Mouse (Mus musculus): ENCODE results near the gene Mxra8. TPM values are rescaled to one million over a fixed set of nuclear protein-coding genes. Genes with fewer than 3 reads are reported as not detected.

Mxra8 gene
- polyA plus RNA-seq, 1 experiment from 2014 or later, result 28.3 TPM

- peak overlapping the region; percentile 86 for H3K27ac ChIP-seq (replicated peaks)
- 0% methylated on average over 49 of the region's 49 CpGs for WGBS
- no peaks in the 10 kb centered on the region for H3K9me3 ChIP-seq (replicated peaks)
- peak overlapping the region; percentile 93 for H3K9ac ChIP-seq (replicated peaks)
- no peaks in the 10 kb centered on the region for H3K27me3 ChIP-seq (replicated peaks)
- peaks cover 71% of the 10 kb centered on the region for H3K36me3 ChIP-seq
- H3K4me1 ChIP-seq, result peaks cover 30% of the 10 kb centered on the region
- peak overlapping the region; percentile 69 for H3K4me2 ChIP-seq
- peak; percentile 54 for ATAC-seq (ENCODE audit: low FRiP score)
- H3K4me3 ChIP-seq (replicated peaks), result peak overlapping the region; percentile 93
These were observed 26.8 kb upstream of the Mxra8 start for GRCm38 (mm10) chr4:155812665-155813181.

- Histone ChIP-seq H3K4me1 (peaks cover 21% of the 10 kb centered on the region), H3K27me3 (replicated peaks) (no peaks in the 10 kb centered on the region), H3K4me2 (no peak overlapping the region), H3K9ac (replicated peaks) (no peak overlapping the region), H3K36me3 (peaks cover 84% of the 10 kb centered on the region), H3K27ac (replicated peaks) (no peak overlapping the region), H3K9me3 (replicated peaks) (no peaks in the 10 kb centered on the region), H3K4me3 (replicated peaks) (no peak overlapping the region)
- 80% methylated on average over 4 of the region's 4 CpGs for WGBS
- ATAC-seq (ENCODE audit: low FRiP score), result no peak
These were observed 21.9 kb upstream of the Mxra8 start for GRCm38 (mm10) chr4:155817533-155817932.

- peaks cover 91% of the 10 kb centered on the region for H3K36me3 ChIP-seq
- H3K4me3 ChIP-seq (replicated peaks), result no peak overlapping the region
- H3K4me1 ChIP-seq, result no peaks in the 10 kb centered on the region; the same call in 1 of the 2 replicates
- ATAC-seq (ENCODE audit: low FRiP score), result no peak
- H3K27ac ChIP-seq (replicated peaks), result no peak overlapping the region
- H3K27me3 ChIP-seq (replicated peaks), result no peaks in the 10 kb centered on the region
- no peak overlapping the region for H3K4me2 ChIP-seq
- 81% methylated on average over 7 of the region's 7 CpGs for WGBS
- no peak overlapping the region for H3K9ac ChIP-seq (replicated peaks)
- no peaks in the 10 kb centered on the region for H3K9me3 ChIP-seq (replicated peaks)
These were observed 18.5 kb upstream of the Mxra8 start for GRCm38 (mm10) chr4:155821025-155821424.

- no peak overlapping the region for H3K9ac ChIP-seq (replicated peaks)
- no peak overlapping the region for H3K4me3 ChIP-seq (replicated peaks)
- ATAC-seq (ENCODE audit: low FRiP score), result no peak; the same call in 1 of the 2 replicates
- peaks cover 85% of the 10 kb centered on the region for H3K36me3 ChIP-seq
- 95% methylated on average over 16 of the region's 16 CpGs for WGBS
- no peaks in the 10 kb centered on the region for H3K4me1 ChIP-seq
- H3K4me2 ChIP-seq, result no peak overlapping the region
- H3K27ac ChIP-seq (replicated peaks), result no peak overlapping the region
- no peaks in the 10 kb centered on the region for H3K27me3 ChIP-seq (replicated peaks)
- no peaks in the 10 kb centered on the region for H3K9me3 ChIP-seq (replicated peaks)
These were observed 16.0 kb upstream of the Mxra8 start for GRCm38 (mm10) chr4:155823443-155823842.

- no peak overlapping the region for H3K4me3 ChIP-seq (replicated peaks)
- WGBS, result 95% methylated on average over 4 of the region's 4 CpGs
- H3K4me2 ChIP-seq, result no peak overlapping the region
- no peaks in the 10 kb centered on the region for H3K27me3 ChIP-seq (replicated peaks)
- no peak overlapping the region for H3K27ac ChIP-seq (replicated peaks)
- H3K36me3 ChIP-seq, result peaks cover 27% of the 10 kb centered on the region
- H3K9ac ChIP-seq (replicated peaks), result no peak overlapping the region
- ATAC-seq (ENCODE audit: low FRiP score), result no peak
- no peaks in the 10 kb centered on the region for H3K9me3 ChIP-seq (replicated peaks)
- H3K4me1 ChIP-seq, result peaks cover 30% of the 10 kb centered on the region
These were observed 9.6 kb upstream of the Mxra8 start for GRCm38 (mm10) chr4:155829866-155830265.

- H3K27ac ChIP-seq (replicated peaks), result peak overlapping the region; percentile 90
- no peak overlapping the region for H3K9ac ChIP-seq (replicated peaks)
- no peaks in the 10 kb centered on the region for H3K27me3 ChIP-seq (replicated peaks)
- peak overlapping the region; percentile 96 for H3K4me2 ChIP-seq
- ATAC-seq (ENCODE audit: low FRiP score), result no peak
- peaks cover 21% of the 10 kb centered on the region for H3K36me3 ChIP-seq
- H3K9me3 ChIP-seq (replicated peaks), result no peaks in the 10 kb centered on the region
- peak overlapping the region; percentile 85 for H3K4me3 ChIP-seq (replicated peaks)
- peaks cover 30% of the 10 kb centered on the region for H3K4me1 ChIP-seq
- 59% methylated on average over 8 of the region's 8 CpGs for WGBS
These were observed 8.9 kb upstream of the Mxra8 start for GRCm38 (mm10) chr4:155830596-155830995.

GRCm38 (mm10) chr4:155831205-155831766, 8.2 kb upstream of the Mxra8 start, which contains the start of gene Aurkaip1:
Gene Aurkaip1, plus strand, starts transcription at chr4:155831272.
- Histone ChIP-seq H3K4me1 (peaks cover 30% of the 10 kb centered on the region), H3K27ac (replicated peaks) (peak within 1 kb of the TSS; percentile 90), H3K9me3 (replicated peaks) (no peaks in the 10 kb centered on the region), H3K27me3 (replicated peaks) (no peaks in the 10 kb centered on the region), H3K9ac (replicated peaks) (peak within 1 kb of the TSS; percentile 94), H3K36me3 (peaks cover 19% of the 10 kb centered on the region), H3K4me3 (replicated peaks) (peak within 1 kb of the TSS; percentile 85), H3K4me2 (peak within 1 kb of the TSS; percentile 96)
- WGBS, result under 1% methylated on average over 49 of the region's 49 CpGs
- ATAC-seq (ENCODE audit: low FRiP score), result peak; percentile 95

- Histone ChIP-seq H3K9me3 (replicated peaks) (no peaks in the 10 kb centered on the region), H3K36me3 (peaks cover 13% of the 10 kb centered on the region), H3K4me1 (peaks cover 30% of the 10 kb centered on the region), H3K27me3 (replicated peaks) (no peaks in the 10 kb centered on the region), H3K27ac (replicated peaks) (peak overlapping the region; percentile 90), H3K4me2 (peak overlapping the region; percentile 96), H3K4me3 (replicated peaks) (peak overlapping the region; percentile 85), H3K9ac (replicated peaks) (peak overlapping the region; percentile 94)
- 1% methylated on average over 25 of the region's 25 CpGs for WGBS
- ATAC-seq (ENCODE audit: low FRiP score), result peak; percentile 21
These were observed 7.6 kb upstream of the Mxra8 start for GRCm38 (mm10) chr4:155831831-155832230.

- peak overlapping the region; percentile 85 for H3K4me3 ChIP-seq (replicated peaks)
- 54% methylated on average over 10 of the region's 10 CpGs for WGBS
- peak overlapping the region; percentile 96 for H3K4me2 ChIP-seq
- peaks cover 9% of the 10 kb centered on the region for H3K36me3 ChIP-seq
- H3K4me1 ChIP-seq, result peaks cover 30% of the 10 kb centered on the region
- ATAC-seq (ENCODE audit: low FRiP score), result no peak
- peak overlapping the region; percentile 94 for H3K9ac ChIP-seq (replicated peaks)
- no peaks in the 10 kb centered on the region for H3K27me3 ChIP-seq (replicated peaks)
- H3K9me3 ChIP-seq (replicated peaks), result no peaks in the 10 kb centered on the region
- H3K27ac ChIP-seq (replicated peaks), result peak overlapping the region; percentile 90; the same call in 1 of the 2 replicates
These were observed 7.2 kb upstream of the Mxra8 start for GRCm38 (mm10) chr4:155832321-155832720.

GRCm38 (mm10) chr4:155833234-155833633, 6.2 kb upstream of the Mxra8 start:
- 92% methylated on average over 4 of the region's 4 CpGs for WGBS
- peaks cover 30% of the 10 kb centered on the region for H3K4me1 ChIP-seq
- H3K9ac ChIP-seq (replicated peaks), result peak overlapping the region; percentile 94; the same call in 1 of the 2 replicates
- peaks cover 3% of the 10 kb centered on the region; the same call in 1 of the 2 replicates for H3K36me3 ChIP-seq
- H3K4me3 ChIP-seq (replicated peaks), result no peak overlapping the region
- H3K4me2 ChIP-seq, result no peak overlapping the region
- no peaks in the 10 kb centered on the region for H3K27me3 ChIP-seq (replicated peaks)
- H3K9me3 ChIP-seq (replicated peaks), result no peaks in the 10 kb centered on the region
- no peak overlapping the region for H3K27ac ChIP-seq (replicated peaks)
- no peak for ATAC-seq (ENCODE audit: low FRiP score)

GRCm38 (mm10) chr4:155833836-155834235, 5.6 kb upstream of the Mxra8 start:
- H3K36me3 ChIP-seq, result peaks cover 3% of the 10 kb centered on the region; the same call in 1 of the 2 replicates
- no peak overlapping the region for H3K4me3 ChIP-seq (replicated peaks)
- WGBS, result 37% methylated on average over 2 of the region's 2 CpGs
- H3K27ac ChIP-seq (replicated peaks), result peak overlapping the region; percentile 67
- peak overlapping the region; percentile 13; the same call in 1 of the 2 replicates for H3K4me2 ChIP-seq
- H3K4me1 ChIP-seq, result peaks cover 30% of the 10 kb centered on the region
- H3K27me3 ChIP-seq (replicated peaks), result no peaks in the 10 kb centered on the region
- no peaks in the 10 kb centered on the region for H3K9me3 ChIP-seq (replicated peaks)
- no peak overlapping the region for H3K9ac ChIP-seq (replicated peaks)
- ATAC-seq (ENCODE audit: low FRiP score), result no peak

- H3K27me3 ChIP-seq (replicated peaks), result peaks cover 13% of the 10 kb centered on the region
- ATAC-seq (ENCODE audit: low FRiP score), result no peak
- no peak overlapping the region for H3K4me2 ChIP-seq
- 84% methylated on average over 11 of the region's 11 CpGs for WGBS
- no peaks in the 10 kb centered on the region for H3K9me3 ChIP-seq (replicated peaks)
- H3K36me3 ChIP-seq, result peaks cover 3% of the 10 kb centered on the region; the same call in 1 of the 2 replicates
- no peak overlapping the region for H3K9ac ChIP-seq (replicated peaks)
- no peak overlapping the region for H3K27ac ChIP-seq (replicated peaks)
- peaks cover 37% of the 10 kb centered on the region for H3K4me1 ChIP-seq
- H3K4me3 ChIP-seq (replicated peaks), result no peak overlapping the region
These were observed 2.0 kb upstream of the Mxra8 start for GRCm38 (mm10) chr4:155837404-155838010.
